Mouse (Mus musculus) stomach, embryonic 15.5 days (tissue): ENCODE results near the gene Psap. TPM values are rescaled to one million over a fixed set of nuclear protein-coding genes. Genes with fewer than 3 reads are reported as not detected.
"Not testable (repeated sequence)": the region's sequence is repeated elsewhere in the genome, so short reads cannot be mapped to it uniquely, and the experiment has no call there.

Source experiments
- ATAC-seq: fragments of 200-750 bp; cut with Nextera tagmentation; 2 replicates; pipeline ENCODE4 v1.8.0; 2017; ENCODE audit warnings: low read depth, moderate number of reproducible peaks, moderate TSS enrichment; ENCODE audit not compliant: insufficient read depth, low FRiP score
- H3K27ac ChIP-seq: fragments of 300-500 bp; sonication (generic); 2 replicates; pipeline ENCODE4 v1.5.1; 2015; ENCODE audit warnings: mild to moderate bottlenecking, inconsistent platforms
- H3K27me3 ChIP-seq: fragments of 300-500 bp; sonication (generic); replicated peaks from 2 replicates; pipeline ENCODE4 v1.6.1; 2015; ENCODE audit warnings: inconsistent platforms
- H3K36me3 ChIP-seq: fragments of 300-500 bp; sonication (generic); 2 replicates; pipeline ENCODE4 v1.6.1; 2015; ENCODE audit warnings: inconsistent platforms
- H3K4me1 ChIP-seq: fragments of 300-500 bp; sonication (generic); 2 replicates; pipeline ENCODE4 v1.6.1; 2015; ENCODE audit warnings: inconsistent platforms
- H3K4me2 ChIP-seq: fragments of 300-500 bp; sonication (generic); 2 replicates; pipeline ENCODE4 v1.6.1; 2015; ENCODE audit warnings: mild to moderate bottlenecking, inconsistent platforms
- H3K4me3 ChIP-seq: fragments of 300-500 bp; sonication (generic); replicated peaks from 2 replicates; pipeline ENCODE4 v1.5.1; 2015; ENCODE audit warnings: inconsistent platforms
- H3K9ac ChIP-seq: fragments of 300-500 bp; sonication (generic); 2 replicates; pipeline ENCODE4 v1.6.1; 2015; ENCODE audit warnings: inconsistent platforms
- H3K9me3 ChIP-seq: fragments of 300-500 bp; sonication (generic); 2 replicates; pipeline ENCODE4 v1.6.1; 2016; ENCODE audit warnings: inconsistent platforms
- WGBS: fragments of 180-500 bp; shearing (Covaris S2); methylation state at CpG from one replicate; pipeline ENCODE4 v1.1.7; 2015; 5-methylcytosine and 5-hydroxymethylcytosine counted together
- polyA plus RNA-seq: library from polyadenylated mRNA; unstranded; fragments of >200 nt; fragmentation: Nextera tagmentation; extraction: Ambion mirVana; gene quantifications from 2 replicates; pipeline ENCODE4 v1.2.1, GENCODE M21; 2015

Psap gene
- polyA plus RNA-seq, 1 experiment from 2014 or later: 142 TPM

- not testable (repeated sequence) for H3K4me1 ChIP-seq, H3K4me2 ChIP-seq, H3K27me3 ChIP-seq, H3K9ac ChIP-seq, ATAC-seq, H3K4me3 ChIP-seq, H3K27ac ChIP-seq, H3K9me3 ChIP-seq, H3K36me3 ChIP-seq
- WGBS: 71% methylated on average over 3 of the region's 3 CpGs
Measured at GRCm38 (mm10) chr10:60248345-60248744, 29.1 kb upstream of the Psap start.

- WGBS: 79% methylated on average over 13 of the region's 13 CpGs
- no peak overlapping the region for H3K27ac ChIP-seq
- no peak overlapping the region for H3K9ac ChIP-seq
- no peaks in the 10 kb centered on the region for H3K9me3 ChIP-seq
- no peaks in the 10 kb centered on the region for H3K36me3 ChIP-seq
- no peaks in the 10 kb centered on the region for H3K27me3 ChIP-seq
- H3K4me1 ChIP-seq: no peaks in the 10 kb centered on the region
- no peak overlapping the region for H3K4me2 ChIP-seq
- no peak overlapping the region for H3K4me3 ChIP-seq
- no peak for ATAC-seq
Measured at GRCm38 (mm10) chr10:60250426-60250965, 26.9 kb upstream of the Psap start.

GRCm38 (mm10) chr10:60252187-60252586 lies 25.2 kb upstream of the Psap start:
- H3K9me3 ChIP-seq: no peaks in the 10 kb centered on the region
- H3K36me3 ChIP-seq: no peaks in the 10 kb centered on the region
- 74% methylated on average over 4 of the region's 4 CpGs for WGBS
- no peak overlapping the region for H3K27ac ChIP-seq
- H3K4me3 ChIP-seq: no peak overlapping the region
- no peak for ATAC-seq
- H3K27me3 ChIP-seq: no peaks in the 10 kb centered on the region
- H3K4me2 ChIP-seq: no peak overlapping the region
- H3K4me1 ChIP-seq: no peaks in the 10 kb centered on the region
- H3K9ac ChIP-seq: no peak overlapping the region

- Histone ChIP-seq H3K9me3 (no peaks in the 10 kb centered on the region), H3K4me1 (no peaks in the 10 kb centered on the region), H3K27ac (no peak overlapping the region), H3K4me3 (no peak overlapping the region), H3K4me2 (no peak overlapping the region), H3K9ac (no peak overlapping the region), H3K27me3 (no peaks in the 10 kb centered on the region), H3K36me3 (no peaks in the 10 kb centered on the region)
- WGBS: 72% methylated on average over 4 of the region's 4 CpGs
- no peak for ATAC-seq
Measured at GRCm38 (mm10) chr10:60252606-60253005, 24.8 kb upstream of the Psap start.

- Histone ChIP-seq H3K4me1 (no peaks in the 10 kb centered on the region), H3K9ac (no peak overlapping the region), H3K27me3 (no peaks in the 10 kb centered on the region), H3K27ac (no peak overlapping the region; the same call in 1 of the 2 replicates), H3K4me3 (no peak overlapping the region), H3K9me3 (no peaks in the 10 kb centered on the region), H3K4me2 (no peak overlapping the region), H3K36me3 (no peaks in the 10 kb centered on the region)
- no peak for ATAC-seq
- WGBS: 63% methylated on average over 6 of the region's 6 CpGs
Measured at GRCm38 (mm10) chr10:60256088-60256487, 21.3 kb upstream of the Psap start.

- H3K4me3 ChIP-seq: no peak overlapping the region
- H3K9me3 ChIP-seq: no peaks in the 10 kb centered on the region
- no peak overlapping the region for H3K9ac ChIP-seq
- no peaks in the 10 kb centered on the region for H3K27me3 ChIP-seq
- 0 out of 2 replicates have a peak, but pooled peaks cover 4% of the 10 kb centered on the region for H3K4me1 ChIP-seq
- H3K36me3 ChIP-seq: no peaks in the 10 kb centered on the region
- no peak for ATAC-seq
- 61% methylated on average over 16 of the region's 16 CpGs for WGBS
- H3K27ac ChIP-seq: no peak overlapping the region
- H3K4me2 ChIP-seq: no peak overlapping the region
Measured at GRCm38 (mm10) chr10:60257261-60257825, 20.1 kb upstream of the Psap start.

GRCm38 (mm10) chr10:60260557-60261294 lies 16.7 kb upstream of the Psap start:
- H3K4me2 ChIP-seq: no peak overlapping the region
- no peak overlapping the region for H3K4me3 ChIP-seq
- H3K4me1 ChIP-seq: 0 out of 2 replicates have a peak, but pooled peaks cover 10% of the 10 kb centered on the region
- no peak overlapping the region for H3K9ac ChIP-seq
- whole genome bisulfite sequencing: 83% methylated on average over 5 of the region's 5 CpGs
- no peak for ATAC-seq
- H3K9me3 ChIP-seq: no peaks in the 10 kb centered on the region
- no peak overlapping the region for H3K27ac ChIP-seq
- no peaks in the 10 kb centered on the region for H3K27me3 ChIP-seq
- H3K36me3 ChIP-seq: no peaks in the 10 kb centered on the region

- H3K27ac ChIP-seq: no peak overlapping the region
- H3K27me3 ChIP-seq: no peaks in the 10 kb centered on the region
- no peak overlapping the region for H3K4me2 ChIP-seq
- H3K4me3 ChIP-seq: no peak overlapping the region
- WGBS: 35% methylated on average over 5 of the region's 5 CpGs
- ATAC-seq: no peak
- 0 out of 2 replicates have a peak, but pooled peaks cover 10% of the 10 kb centered on the region for H3K4me1 ChIP-seq
- no peaks in the 10 kb centered on the region for H3K9me3 ChIP-seq
- no peaks in the 10 kb centered on the region for H3K36me3 ChIP-seq
- H3K9ac ChIP-seq: no peak overlapping the region
Measured at GRCm38 (mm10) chr10:60261530-60261929, 15.9 kb upstream of the Psap start.

GRCm38 (mm10) chr10:60262386-60262785 lies 15.0 kb upstream of the Psap start:
- WGBS: 18% methylated on average over 3 of the region's 3 CpGs
- Histone ChIP-seq H3K9ac (no peak overlapping the region), H3K4me2 (no peak overlapping the region), H3K27ac (0 out of 2 replicates have a peak overlapping the region, but pooled peaks have one; percentile 31), H3K4me1 (0 out of 2 replicates have a peak, but pooled peaks cover 10% of the 10 kb centered on the region), H3K4me3 (no peak overlapping the region), H3K9me3 (no peaks in the 10 kb centered on the region), H3K36me3 (no peaks in the 10 kb centered on the region), H3K27me3 (no peaks in the 10 kb centered on the region)
- ATAC-seq: peak; percentile 74

- Histone ChIP-seq H3K9ac (no peak overlapping the region), H3K27me3 (no peaks in the 10 kb centered on the region), H3K27ac (no peak overlapping the region), H3K9me3 (no peaks in the 10 kb centered on the region), H3K4me2 (no peak overlapping the region), H3K36me3 (no peaks in the 10 kb centered on the region), H3K4me1 (0 out of 2 replicates have a peak, but pooled peaks cover 10% of the 10 kb centered on the region), H3K4me3 (no peak overlapping the region)
- ATAC-seq: no peak; the same call in 1 of the 2 replicates
- 77% methylated on average over 7 of the region's 7 CpGs for WGBS
Measured at GRCm38 (mm10) chr10:60263351-60263750, 14.1 kb upstream of the Psap start.

- H3K27me3 ChIP-seq: no peaks in the 10 kb centered on the region
- no peak overlapping the region for H3K27ac ChIP-seq
- 64% methylated on average over 10 of the region's 10 CpGs for WGBS
- no peak for ATAC-seq
- H3K4me1 ChIP-seq: 0 out of 2 replicates have a peak, but pooled peaks cover 18% of the 10 kb centered on the region
- no peak overlapping the region for H3K9ac ChIP-seq
- H3K4me3 ChIP-seq: no peak overlapping the region
- H3K36me3 ChIP-seq: no peaks in the 10 kb centered on the region
- H3K4me2 ChIP-seq: no peak overlapping the region
- no peaks in the 10 kb centered on the region for H3K9me3 ChIP-seq
Measured at GRCm38 (mm10) chr10:60265252-60265651, 12.2 kb upstream of the Psap start.

GRCm38 (mm10) chr10:60266842-60267401 lies 10.5 kb upstream of the Psap start:
- no peaks in the 10 kb centered on the region for H3K27me3 ChIP-seq
- H3K27ac ChIP-seq: no peak overlapping the region
- 0 out of 2 replicates have a peak, but pooled peaks cover 17% of the 10 kb centered on the region for H3K4me1 ChIP-seq
- 78% methylated on average over 8 of the region's 8 CpGs for WGBS
- no peaks in the 10 kb centered on the region for H3K9me3 ChIP-seq
- ATAC-seq: no peak
- no peaks in the 10 kb centered on the region for H3K36me3 ChIP-seq
- no peak overlapping the region for H3K9ac ChIP-seq
- no peak overlapping the region for H3K4me2 ChIP-seq
- H3K4me3 ChIP-seq: no peak overlapping the region
